Mouse (Mus musculus): ENCODE data around the gene Fam180a.

Gene Fam180a

DNA sequence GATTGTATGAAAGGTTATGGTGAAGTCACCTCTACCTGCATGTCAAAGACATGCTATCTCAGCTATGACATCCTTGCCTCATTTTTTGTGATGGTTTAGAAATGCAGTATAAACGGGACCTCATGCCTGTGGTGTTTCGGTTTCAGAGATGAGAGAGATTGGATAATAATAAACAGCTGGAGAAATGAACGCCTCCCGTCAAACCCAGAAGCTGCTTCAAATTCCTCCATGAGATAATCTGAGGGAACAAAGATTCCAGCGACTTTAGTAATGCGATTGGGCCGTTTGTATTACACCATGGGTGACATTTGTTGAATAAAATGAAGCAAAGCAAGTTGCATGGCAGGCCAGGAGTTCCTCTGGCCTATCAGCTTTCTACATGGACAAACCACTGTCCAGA, 16.5 kb downstream of the Fam180a start:
- DNase-seq (ENCODE audit: low spot score in 2 of 2), result no peak

GRCm38 (mm10) chr6:35308037-35308436, 17.9 kb downstream of the Fam180a start, which contains the start of gene Slc13a4:
Gene Slc13a4 (minus strand): TSS chr6:35308131.
- no peak for DNase-seq (ENCODE audit: low spot score in 2 of 2)

- no peak for DNase-seq (ENCODE audit: low spot score in 2 of 2)
Observed at GRCm38 (mm10) chr6:35307136-35307535, 18.8 kb downstream of the Fam180a start.

DNA sequence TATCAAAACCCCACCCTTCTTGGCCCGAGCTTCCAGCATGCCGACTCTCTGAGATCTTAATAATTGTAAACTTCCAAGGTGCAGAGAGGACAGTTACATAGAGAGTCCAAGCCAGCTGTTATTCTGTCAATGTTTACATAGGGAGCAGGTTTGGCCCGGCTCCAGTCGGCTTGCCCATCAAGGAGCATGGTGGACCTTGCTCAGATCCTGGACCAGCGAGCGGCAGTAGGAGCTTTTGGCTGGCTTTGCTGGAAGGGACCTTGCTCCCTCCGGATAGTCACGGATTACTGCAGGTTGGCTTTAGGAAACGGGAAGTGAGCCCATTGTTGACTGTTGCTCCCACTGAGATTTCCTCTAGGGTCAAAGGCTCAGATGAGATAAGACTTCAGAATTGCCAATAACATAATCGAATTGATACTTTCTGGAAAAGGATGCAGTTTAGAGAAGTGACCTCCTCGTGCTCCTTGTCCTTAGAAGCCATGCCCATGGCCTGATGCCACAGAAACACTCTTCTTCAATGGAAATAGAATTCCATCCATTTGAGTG, 22.5 kb downstream of the Fam180a start:
- no peak for DNase-seq (ENCODE audit: low spot score in 2 of 2)

DNA sequence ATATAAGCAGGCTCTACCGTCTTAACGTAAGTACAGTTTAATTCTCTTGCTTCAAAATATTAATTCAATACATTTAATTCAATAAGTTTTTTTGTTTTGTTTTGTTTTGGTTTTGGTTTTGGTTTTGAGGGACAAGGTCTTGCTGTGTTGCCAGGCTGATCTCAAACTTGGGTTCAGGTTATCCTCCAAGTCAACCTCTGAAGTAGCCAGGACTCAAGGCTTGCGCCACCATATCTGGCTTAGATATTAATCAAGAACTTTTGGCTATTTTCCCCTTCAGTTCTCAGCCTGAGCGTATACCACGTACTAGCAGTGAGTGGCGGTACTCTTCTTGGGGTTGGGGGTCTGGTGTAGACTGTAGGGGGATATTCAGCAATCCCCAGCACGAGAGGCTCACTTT, 23.4 kb downstream of the Fam180a start:
- DNase-seq (ENCODE audit: low spot score in 2 of 2), result no peak

- DNase-seq (ENCODE audit: low spot score in 2 of 2), result no peak
Observed at GRCm38 (mm10) chr6:35298323-35298722, 27.6 kb downstream of the Fam180a start.

DNA sequence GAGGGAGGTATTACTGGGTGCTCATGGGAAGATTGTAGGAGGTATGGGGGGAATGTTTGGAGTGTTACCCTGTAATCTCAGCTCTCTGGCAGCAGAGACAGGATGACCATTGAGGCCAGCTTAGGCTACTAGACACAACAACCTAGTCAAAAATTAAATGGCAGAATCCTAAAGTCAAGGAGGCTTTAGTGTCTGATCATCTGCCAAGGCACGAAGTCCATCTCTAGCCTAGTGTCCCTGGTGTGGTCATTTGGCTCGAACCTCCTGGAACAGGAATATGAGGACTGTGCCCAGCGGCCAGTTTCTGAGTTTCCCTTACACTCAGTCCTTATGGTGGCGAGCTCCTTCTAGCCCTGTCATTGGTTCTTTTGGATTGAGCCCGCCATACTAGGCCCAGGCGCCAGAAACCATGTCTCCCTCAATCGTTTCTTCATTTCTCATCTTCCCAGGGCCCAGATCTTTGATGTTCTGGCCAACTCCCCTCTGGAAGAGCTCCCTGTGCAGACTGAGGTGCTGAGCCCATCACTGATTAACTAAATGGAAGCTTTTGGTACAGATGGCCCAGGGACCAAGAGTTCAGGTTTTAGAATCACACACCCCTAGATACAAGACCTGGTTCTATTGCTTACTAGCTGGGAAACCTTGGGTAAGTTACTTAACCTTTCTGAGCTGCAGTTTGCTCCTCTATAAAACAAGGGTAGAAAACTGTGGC, 28.3 kb downstream of the Fam180a start:
- DNase-seq (ENCODE audit: low spot score in 2 of 2), result no peak

DNA sequence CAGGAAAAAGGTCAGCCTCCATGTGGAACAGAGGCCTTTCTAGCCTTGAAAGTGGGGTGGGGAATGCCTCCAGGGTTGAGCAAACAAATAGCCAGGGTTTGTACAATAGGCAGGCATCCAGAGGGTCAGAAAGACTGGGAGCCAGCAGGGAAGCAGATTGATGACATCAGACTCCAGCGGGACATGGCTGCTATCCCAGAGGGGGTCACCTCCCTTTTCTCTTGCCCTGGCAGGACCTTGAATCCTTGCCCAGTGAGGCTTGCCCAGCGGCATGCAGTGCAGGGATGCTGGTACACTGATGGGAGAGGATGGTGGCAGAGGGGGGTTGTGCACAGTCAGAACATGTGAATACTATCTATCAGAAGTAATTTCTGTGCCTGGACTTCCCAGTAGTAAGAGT, 28.9 kb downstream of the Fam180a start:
- no peak for DNase-seq (ENCODE audit: low spot score in 2 of 2)

DNA sequence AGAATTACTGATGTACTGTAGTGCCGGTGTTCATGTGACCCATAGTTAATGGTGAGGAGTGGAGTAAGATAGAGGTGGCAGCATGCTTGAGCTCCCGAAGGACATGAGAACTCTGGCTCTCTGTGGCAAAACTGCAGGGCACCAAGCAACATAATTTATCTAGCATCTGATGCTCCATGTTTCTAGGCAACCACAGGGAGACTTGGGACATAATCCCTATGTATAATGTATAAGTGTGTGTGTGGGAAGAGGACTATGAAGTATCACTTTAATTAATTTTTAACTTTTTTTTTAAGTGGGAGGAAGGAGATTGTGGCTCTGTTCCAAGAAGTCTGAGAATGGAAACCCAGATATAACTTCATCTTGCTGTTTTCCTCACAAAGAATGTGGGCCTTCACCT, 31.0 kb downstream of the Fam180a start:
- DNase-seq (ENCODE audit: low spot score in 2 of 2), result no peak

- no peak for DNase-seq (ENCODE audit: low spot score in 2 of 2)
Observed at GRCm38 (mm10) chr6:35289676-35290075, 36.3 kb downstream of the Fam180a start.

- DNase-seq (ENCODE audit: low spot score in 2 of 2), result no peak
Observed at GRCm38 (mm10) chr6:35288920-35289319, 37.0 kb downstream of the Fam180a start.

DNA sequence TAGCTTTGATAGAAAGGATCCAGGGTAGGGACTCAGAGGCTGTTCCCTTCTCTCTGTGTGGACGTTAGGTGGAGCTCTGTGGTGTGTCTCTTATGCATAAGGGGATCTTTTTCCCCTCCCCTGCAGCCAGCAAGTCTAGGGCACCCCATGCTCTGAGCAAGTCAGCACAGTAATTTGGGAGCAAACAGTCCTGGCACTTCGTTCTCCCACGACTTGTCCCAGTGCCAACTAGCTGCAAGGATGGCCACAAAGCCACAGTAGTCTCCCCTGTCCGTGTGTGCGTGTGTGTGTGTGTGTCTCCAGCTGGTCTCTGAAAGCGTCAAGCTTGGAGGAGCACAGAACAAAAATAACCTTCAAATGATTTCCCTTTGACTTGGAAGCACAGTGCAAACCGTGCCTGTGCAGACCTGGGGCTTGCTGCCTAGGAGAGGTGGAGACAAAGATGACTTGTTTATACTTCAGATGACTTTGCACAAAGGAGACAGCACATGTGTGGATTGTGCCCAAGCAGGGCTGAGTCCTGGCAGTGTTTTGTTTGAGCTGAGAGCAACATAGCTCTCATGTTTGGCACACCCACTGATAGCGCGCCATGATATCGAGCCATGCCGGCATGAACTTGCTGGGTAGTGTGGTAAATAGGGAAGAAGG, 37.7 kb downstream of the Fam180a start:
- DNase-seq (ENCODE audit: low spot score in 2 of 2), result peak; percentile 37 to 39

- no peak for DNase-seq (ENCODE audit: low spot score in 2 of 2)
Observed at GRCm38 (mm10) chr6:35279306-35279705, 46.6 kb downstream of the Fam180a start.

DNA sequence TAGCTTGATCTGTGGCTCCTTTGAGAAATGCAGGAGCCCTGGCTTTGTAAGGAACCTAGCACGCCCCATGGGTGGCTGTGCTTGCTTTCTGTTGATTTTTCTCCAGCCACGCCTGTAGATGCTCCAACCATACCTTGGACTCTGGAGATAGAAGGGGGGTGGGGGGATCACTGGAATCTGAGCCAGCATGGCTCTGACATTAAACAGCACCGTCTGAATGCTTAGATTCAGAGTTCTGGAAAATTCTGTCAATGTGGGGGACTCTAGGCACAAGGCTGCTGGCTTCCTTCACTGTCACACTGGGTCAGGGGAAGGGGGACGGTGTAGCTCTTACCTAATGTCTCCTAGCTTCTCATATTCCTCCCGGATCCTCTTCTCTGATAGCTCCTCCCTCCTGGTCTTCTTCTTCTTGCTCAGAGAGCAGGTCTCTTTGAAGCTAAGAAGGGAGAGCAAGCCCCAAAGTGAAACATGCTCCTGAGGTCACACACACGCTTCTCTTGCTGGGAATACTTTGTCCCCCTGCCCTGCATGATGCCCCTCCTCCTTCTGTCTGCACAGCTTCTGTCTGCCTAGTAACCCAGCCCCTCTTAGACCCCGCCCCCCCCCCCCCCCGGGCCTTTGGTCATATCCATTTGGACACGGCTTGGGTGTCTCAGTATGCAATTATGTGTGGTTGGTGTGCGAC, 47.9 kb downstream of the Fam180a start:
- DNase-seq (ENCODE audit: low spot score in 2 of 2), result no peak

DNA sequence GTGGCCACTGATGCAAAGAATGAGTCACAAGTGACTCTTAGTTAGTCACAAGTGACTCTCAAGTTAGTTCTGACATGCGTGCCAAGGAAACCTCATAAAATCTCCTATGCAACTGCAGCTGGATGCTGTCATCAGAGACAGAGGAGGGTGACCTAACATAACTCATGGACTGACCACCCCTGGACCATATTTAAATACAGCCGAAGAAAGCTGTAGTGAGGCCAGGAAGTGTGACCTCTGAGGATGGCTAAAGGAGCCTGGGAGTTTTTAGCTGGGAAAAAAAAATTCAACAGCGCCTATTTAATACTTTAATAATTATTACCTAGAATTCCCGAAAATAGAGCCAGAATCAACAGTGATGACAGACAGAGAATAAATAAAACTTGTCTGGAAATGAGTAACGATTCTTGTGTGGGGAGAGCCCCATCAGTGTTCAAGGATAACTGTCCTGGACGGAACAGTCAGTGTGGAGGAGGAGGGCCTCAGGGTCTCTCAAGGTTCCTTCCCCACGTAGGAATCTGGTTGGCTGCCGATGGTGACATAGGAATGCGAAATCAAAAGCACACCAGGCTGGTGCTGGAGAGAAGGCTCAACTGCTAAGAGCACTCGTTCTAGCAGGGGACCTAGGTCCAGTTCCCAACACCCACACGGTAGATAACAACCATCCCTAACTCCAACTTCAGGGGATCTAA, 52.4 kb downstream of the Fam180a start:
- no peak for DNase-seq (ENCODE audit: low spot score in 2 of 2)

DNA sequence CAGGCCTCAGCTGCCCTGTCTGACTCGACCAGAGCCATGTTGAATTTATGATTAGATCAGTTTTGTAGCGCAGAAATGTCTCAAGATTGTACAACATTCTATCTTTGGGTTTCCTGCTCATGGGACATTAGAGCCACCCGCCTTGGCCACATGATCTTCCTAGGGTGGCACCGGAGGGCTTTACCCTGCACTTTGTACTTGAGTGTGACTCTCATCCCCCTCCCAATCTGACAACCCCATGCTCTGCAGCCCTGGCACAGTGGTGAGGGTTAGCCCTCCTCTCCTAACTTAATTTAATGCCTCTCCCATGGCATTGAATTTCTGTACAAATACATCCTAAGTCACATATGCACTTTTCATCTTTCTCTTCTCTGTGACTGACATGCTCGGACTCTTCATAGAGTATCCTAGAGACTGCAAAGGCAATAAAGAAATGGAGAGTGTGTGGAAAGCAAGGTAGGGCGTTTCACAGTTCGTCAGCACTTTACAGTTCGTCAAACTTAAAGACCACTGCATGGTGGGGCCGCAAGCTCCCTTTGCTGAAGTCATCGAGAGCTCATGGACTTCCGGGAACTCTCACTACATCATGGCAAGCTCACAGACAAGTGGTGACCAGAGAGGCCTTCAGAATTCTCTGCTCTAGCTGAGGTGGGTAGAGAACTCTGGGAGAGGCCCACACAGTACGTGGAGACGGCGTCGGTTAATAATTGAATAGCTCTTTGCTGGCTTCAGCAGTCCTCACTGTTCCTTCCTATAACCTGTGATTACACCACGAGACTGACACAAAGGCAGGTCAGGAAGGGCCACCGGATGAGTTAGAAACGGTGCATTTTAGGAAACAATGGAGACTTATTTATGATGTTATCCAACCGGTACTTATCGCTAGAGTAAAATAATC, 53.8 kb downstream of the Fam180a start:
- DNase-seq (ENCODE audit: low spot score in 2 of 2), result no peak

GRCm38 (mm10) chr6:35271094-35271855, 54.7 kb downstream of the Fam180a start:
- DNase-seq (ENCODE audit: low spot score in 2 of 2), result no peak

DNA sequence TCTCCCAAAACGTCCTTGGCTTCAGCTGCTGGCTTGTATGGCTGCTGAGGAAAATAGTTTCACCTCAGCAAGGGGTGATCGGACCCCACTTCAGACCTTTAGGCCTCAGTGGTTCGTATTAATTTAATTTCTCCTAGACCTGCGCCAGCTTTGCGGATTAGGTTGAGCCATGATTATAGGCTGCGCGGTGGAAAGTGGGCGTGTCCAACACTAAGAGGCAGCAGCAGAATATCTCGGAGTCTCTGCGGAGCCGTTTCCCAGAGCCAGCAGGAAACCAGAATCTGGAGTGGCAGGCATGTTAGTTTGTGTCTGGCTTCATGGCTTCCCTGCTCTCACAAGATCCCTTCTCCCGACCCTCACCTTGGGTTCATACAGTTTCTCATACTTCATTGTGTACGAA, 56.3 kb downstream of the Fam180a start:
- no peak for DNase-seq (ENCODE audit: low spot score in 2 of 2)

DNA sequence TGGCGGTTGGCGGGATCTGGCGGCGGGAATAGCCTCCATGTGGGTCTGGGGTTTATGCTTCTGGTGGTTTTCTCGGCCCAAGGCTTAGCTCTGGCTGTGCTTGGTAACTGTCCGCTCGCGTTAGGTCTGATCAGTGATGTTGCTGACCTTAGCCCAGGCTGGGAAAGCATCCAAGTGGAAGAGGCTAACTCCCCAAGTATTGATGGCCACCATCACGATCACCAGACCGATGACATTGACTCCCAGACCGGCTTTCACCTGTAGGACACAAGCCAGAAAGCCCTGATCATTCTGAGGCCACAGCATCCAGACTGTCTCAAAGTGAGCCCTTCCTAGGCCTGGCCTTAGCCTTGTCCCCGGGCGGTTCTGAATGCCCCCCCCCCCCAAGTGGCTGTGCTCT, 57.2 kb downstream of the Fam180a start:
- no peak for DNase-seq (ENCODE audit: low spot score in 2 of 2)

GRCm38 (mm10) chr6:35265580-35266278, 60.2 kb downstream of the Fam180a start:
- DNase-seq (ENCODE audit: low spot score in 2 of 2), result no peak

All from right cerebral cortex, postnatal 36 days (tissue).